Mouse (Mus musculus) kidney, adult 2 months (tissue): ENCODE measurements around the gene Aif1l. TPM values are rescaled to one million over a fixed set of nuclear protein-coding genes. Genes with fewer than 3 reads are reported as not detected.

Source experiments
- DNase-seq: peaks from one replicate; pipeline ENCODE4 v3.0.0; 2021
- H3K27ac ChIP-seq: fragments of 200-500 bp; 2 replicates; pipeline ENCODE4 v1.5.1; 2012; ENCODE audit warnings: low read depth, low read length, control low read depth, inconsistent platforms; ENCODE audit not compliant: insufficient read depth
- H3K27me3 ChIP-seq: fragments of 200-500 bp; replicated peaks from 2 replicates; pipeline ENCODE4 v1.6.1; 2012; ENCODE audit warnings: mild to moderate bottlenecking, moderate library complexity, low read length, inconsistent platforms; ENCODE audit not compliant: control insufficient read depth, insufficient read depth
- H3K36me3 ChIP-seq: fragments of 200-500 bp; 2 replicates; pipeline ENCODE4 v1.6.1; 2012; ENCODE audit warnings: mild to moderate bottlenecking, moderate library complexity, low read length, inconsistent platforms; ENCODE audit not compliant: control insufficient read depth, insufficient read depth
- H3K4me1 ChIP-seq: fragments of 200-500 bp; 2 replicates; pipeline ENCODE4 v1.6.1; 2011; ENCODE audit warnings: low read length; ENCODE audit not compliant: control insufficient read depth, insufficient read depth
- H3K4me3 ChIP-seq: fragments of 200-500 bp; 2 replicates; pipeline ENCODE4 v1.5.1; 2011; ENCODE audit warnings: mild to moderate bottlenecking, low read depth, low read length, control low read depth; ENCODE audit not compliant: insufficient read depth
- CTCF ChIP-seq: fragments of 200-500 bp; conservative IDR thresholded peaks from 2 replicates; pipeline ENCODE4 v1.5.1; 2011; ENCODE audit warnings: low read depth, mild to moderate bottlenecking, control low read depth, low read length, moderate library complexity, mixed read lengths; ENCODE audit not compliant: insufficient read depth, insufficient read length
- POLR2A ChIP-seq: fragments of 200-500 bp; IDR thresholded peaks from one replicate; pipeline ENCODE4 v1.6.1; 2011; ENCODE audit warnings: low read depth, low read length, control low read depth
- WGBS: fragments of 180-500 bp; shearing (Covaris S2); methylation state at CpG from one replicate; pipeline ENCODE4 v1.1.7; 2018; 5-methylcytosine and 5-hydroxymethylcytosine counted together
- polyA plus RNA-seq: library from polyadenylated mRNA; depleted of rRNA; stranded (reverse); fragments of >200 nt; gene quantifications from 2 replicates; pipeline ENCODE4 v1.2.3, GENCODE M21; 2012

Gene Aif1l
- polyA plus RNA-seq, 1 experiment: 177 TPM

- DNase-seq: peak; percentile 14
- TF ChIP-seq CTCF (no peak), POLR2A (no peak)
- Histone ChIP-seq H3K4me3 (peak overlapping the region; percentile 58), H3K27ac (peak overlapping the region; percentile 97), H3K4me1 (peaks cover 4% of the 10 kb centered on the region; the same call in 1 of the 2 replicates), H3K27me3 (no peaks in the 10 kb centered on the region), H3K36me3 (no peaks in the 10 kb centered on the region)
- 51% methylated on average over 9 of the region's 9 CpGs for WGBS
Measured at GRCm38 (mm10) chr2:31950966-31951365, 1.0 kb downstream of the Aif1l start.

DNA sequence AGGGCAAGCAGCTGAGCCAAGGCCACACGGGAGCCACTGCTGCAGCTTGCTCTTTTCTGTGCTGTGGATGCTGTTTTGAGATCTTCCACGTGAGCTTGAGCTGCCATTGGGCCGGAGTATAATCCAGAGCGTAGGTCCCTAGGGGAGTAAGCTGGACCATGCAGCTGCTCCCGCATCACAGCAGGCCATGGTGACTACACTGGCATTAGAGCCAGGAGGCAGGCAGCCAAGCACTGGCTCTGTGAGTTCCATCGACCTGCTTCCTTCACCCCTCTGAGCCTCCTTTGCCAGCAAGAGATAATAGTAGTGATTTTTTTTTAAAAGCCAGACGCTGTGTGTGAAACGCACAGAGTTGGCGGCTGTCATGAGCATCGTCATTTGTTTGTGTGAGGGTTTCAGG lies 2.3 kb downstream of the Aif1l start:
- WGBS: 72% methylated on average over 10 of the region's 10 CpGs
- Histone ChIP-seq H3K36me3 (no peaks in the 10 kb centered on the region), H3K4me1 (peaks cover 4% of the 10 kb centered on the region; the same call in 1 of the 2 replicates), H3K27me3 (no peaks in the 10 kb centered on the region), H3K27ac (peak overlapping the region; percentile 97), H3K4me3 (peak overlapping the region; percentile 36)
- peak; percentile 14 for DNase-seq
- TF ChIP-seq CTCF: no peak
- TF ChIP-seq POLR2A: no peak

DNA sequence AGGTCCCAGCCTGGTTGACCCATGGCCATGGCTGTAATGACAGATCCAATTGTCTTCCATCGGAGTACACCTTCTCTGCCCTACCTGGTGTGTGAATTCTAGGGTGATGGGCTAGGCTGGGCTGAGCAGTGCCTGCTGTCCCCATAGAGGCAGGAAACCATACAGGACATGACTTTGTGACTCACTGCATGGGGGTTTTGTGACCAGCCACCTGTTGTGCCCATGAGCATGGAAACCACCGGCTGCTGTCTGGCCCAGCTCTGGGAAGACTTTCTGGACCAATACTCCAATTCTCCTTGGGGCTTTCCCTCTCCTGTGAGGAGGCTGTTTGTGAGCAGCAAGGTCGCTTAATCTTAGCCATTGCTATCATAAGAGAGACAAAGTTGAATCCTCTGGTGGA lies 2.8 kb downstream of the Aif1l start:
- no peaks in the 10 kb centered on the region for H3K36me3 ChIP-seq
- H3K27me3 ChIP-seq: no peaks in the 10 kb centered on the region
- TF ChIP-seq POLR2A (no peak), CTCF (no peak)
- WGBS: 86% methylated on average over 3 of the region's 3 CpGs
- no peak for DNase-seq
- peaks cover 4% of the 10 kb centered on the region; the same call in 1 of the 2 replicates for H3K4me1 ChIP-seq
- peak overlapping the region; percentile 97 for H3K27ac ChIP-seq
- H3K4me3 ChIP-seq: peak overlapping the region; percentile 36

DNA sequence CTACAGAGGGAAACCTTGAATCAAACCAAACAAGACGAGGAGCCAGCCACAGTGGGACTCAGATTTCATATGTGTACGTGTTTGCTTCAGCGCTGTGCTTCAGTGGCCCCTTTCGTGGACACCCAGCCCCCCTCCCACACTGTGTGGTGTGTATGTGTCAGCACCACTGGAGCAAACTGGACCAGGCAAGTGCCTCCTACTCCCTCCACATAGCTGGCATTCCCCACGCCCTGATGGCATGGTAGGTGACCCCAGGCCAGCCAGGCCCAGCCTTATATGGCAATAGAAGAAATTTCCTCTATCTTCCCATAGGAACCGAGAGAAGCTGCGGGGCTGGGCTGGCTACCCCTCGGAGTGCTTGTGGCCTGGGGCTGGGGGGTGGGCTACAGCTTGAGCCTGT lies 3.7 kb downstream of the Aif1l start:
- Histone ChIP-seq H3K4me3 (no peak overlapping the region), H3K36me3 (no peaks in the 10 kb centered on the region), H3K27ac (peak overlapping the region; percentile 97), H3K27me3 (no peaks in the 10 kb centered on the region), H3K4me1 (peaks cover 4% of the 10 kb centered on the region; the same call in 1 of the 2 replicates)
- peak; percentile 70 for DNase-seq
- peak; percentile 6 for TF ChIP-seq POLR2A
- no peak for TF ChIP-seq CTCF
- 60% methylated on average over 8 of the region's 8 CpGs for WGBS

DNA sequence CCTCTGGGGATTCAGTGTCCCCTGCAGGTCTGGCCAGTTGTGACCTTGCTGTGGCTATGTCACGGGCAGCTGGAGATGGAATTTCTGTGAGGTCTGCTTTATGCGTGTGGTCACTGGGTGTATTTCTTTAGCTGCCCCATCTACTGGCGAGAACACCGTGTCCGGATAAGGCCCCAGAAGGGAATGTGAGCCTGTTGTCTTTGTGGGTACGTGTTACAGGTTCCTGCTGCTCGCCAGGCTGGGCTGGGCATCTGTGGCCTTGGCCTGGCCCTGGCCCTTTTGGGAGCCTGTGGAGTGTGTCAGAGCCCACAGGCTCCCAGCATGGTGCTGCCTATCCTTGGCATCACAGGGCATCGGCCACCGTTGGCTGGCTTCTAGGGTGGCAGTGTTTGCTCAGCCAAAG lies 4.8 kb downstream of the Aif1l start:
- DNase-seq: peak; percentile 82
- no peak overlapping the region for H3K4me3 ChIP-seq
- H3K4me1 ChIP-seq: peaks cover 7% of the 10 kb centered on the region
- H3K27ac ChIP-seq: peak overlapping the region; percentile 97
- no peaks in the 10 kb centered on the region for H3K27me3 ChIP-seq
- H3K36me3 ChIP-seq: no peaks in the 10 kb centered on the region
- 58% methylated on average over 9 of the region's 9 CpGs for WGBS
- no peak for TF ChIP-seq CTCF
- TF ChIP-seq POLR2A: no peak

- Histone ChIP-seq H3K4me1 (peaks cover 14% of the 10 kb centered on the region), H3K27ac (peak overlapping the region; percentile 75), H3K27me3 (no peaks in the 10 kb centered on the region), H3K4me3 (no peak overlapping the region), H3K36me3 (no peaks in the 10 kb centered on the region)
- 85% methylated on average over 5 of the region's 5 CpGs for WGBS
- DNase-seq: no peak
- TF ChIP-seq POLR2A: no peak
- no peak for TF ChIP-seq CTCF
Measured at GRCm38 (mm10) chr2:31955686-31956085, 5.7 kb downstream of the Aif1l start.

GRCm38 (mm10) chr2:31957211-31957610 lies 7.3 kb downstream of the Aif1l start:
- WGBS: 79% methylated on average over 10 of the region's 10 CpGs
- H3K27me3 ChIP-seq: no peaks in the 10 kb centered on the region
- DNase-seq: no peak
- no peak overlapping the region for H3K27ac ChIP-seq
- H3K4me1 ChIP-seq: peaks cover 28% of the 10 kb centered on the region
- TF ChIP-seq CTCF: no peak
- TF ChIP-seq POLR2A: no peak
- no peaks in the 10 kb centered on the region for H3K36me3 ChIP-seq
- no peak overlapping the region for H3K4me3 ChIP-seq
